Mouse (Mus musculus) G1E (cell line): ENCODE measurements around the gene Crygn. TPM values are rescaled to one million over a fixed set of nuclear protein-coding genes. Genes with fewer than 3 reads are reported as not detected.

Experiments used
- ATAC-seq: 2 replicates; pipeline ENCODE4 v1.8.0; 2016; ENCODE audit warnings: mild to moderate bottlenecking; ENCODE audit not compliant: insufficient number of reproducible peaks, poor library complexity, low FRiP score, severe bottlenecking; ENCODE audit errors: extremely low read depth
- DNase-seq: peaks from one replicate; pipeline ENCODE4 v3.0.0; 2012; ENCODE audit warnings: low spot score
- H3K27me3 ChIP-seq: 2 replicates; pipeline ENCODE4 v1.6.1; 2012; ENCODE audit warnings: mild to moderate bottlenecking, low read length, inconsistent platforms; ENCODE audit not compliant: insufficient read depth
- H3K36me3 ChIP-seq: replicated peaks from 2 replicates; pipeline ENCODE3; 2012; ENCODE audit warnings: mild to moderate bottlenecking, inconsistent platforms
- H3K4me1 ChIP-seq: 2 replicates; pipeline ENCODE4 v1.6.1; 2012; ENCODE audit warnings: low read depth, low read length, inconsistent platforms, mixed read lengths; ENCODE audit not compliant: insufficient read depth
- H3K4me3 ChIP-seq: 2 replicates; pipeline ENCODE4 v1.5.1; 2012; ENCODE audit warnings: low read depth, mild to moderate bottlenecking, inconsistent platforms, low read length, moderate library complexity, mixed read lengths
- H3K9me3 ChIP-seq: replicated peaks from 2 replicates; pipeline ENCODE4 v1.6.1; 2012; ENCODE audit warnings: inconsistent platforms
- CTCF ChIP-seq: IDR thresholded peaks from 2 replicates; pipeline ENCODE4 v1.5.1; 2012; ENCODE audit warnings: low read depth, low read length, inconsistent platforms, mixed read lengths
- GATA1 ChIP-seq: IDR thresholded peaks from 2 replicates; pipeline ENCODE4 v1.6.1; 2012; ENCODE audit warnings: borderline replicate concordance, low read length, inconsistent platforms, mixed read lengths
- GATA2 ChIP-seq: IDR thresholded peaks from 2 replicates; pipeline ENCODE4 v1.6.1; 2012; ENCODE audit warnings: low read depth, low read length, inconsistent platforms, borderline replicate concordance
- POLR2AphosphoS5 ChIP-seq: IDR thresholded peaks from 2 replicates; pipeline ENCODE4 v1.6.1; 2012; ENCODE audit warnings: low read depth, low read length, inconsistent platforms; ENCODE audit not compliant: insufficient replicate concordance
- TAL1 ChIP-seq: conservative IDR thresholded peaks from 2 replicates; pipeline ENCODE4 v1.6.1; 2012; ENCODE audit warnings: low read depth, low read length, inconsistent platforms, mixed read lengths
- polyA plus RNA-seq: library from polyadenylated mRNA; stranded (reverse); fragments of >175 nt; gene quantifications from 2 replicates; pipeline ENCODE4 v1.2.3, GENCODE M21; 2012
- total RNA-seq, 2 experiments: library from RNA; stranded (forward) in 1 of 2; stranded (reverse) in 1 of 2; fragments of 200-1000 nt in 1 of 2; fragments of >200 nt in 1 of 2; fragmentation: Nextera tagmentation in 1 of 2; gene quantifications; 2 replicates each; pipeline ENCODE4 v1.2.3; 2014 to 2017

Crygn gene
- total and polyA plus RNA-seq, 3 experiments: 0.95 TPM; not detected in 2

DNA sequence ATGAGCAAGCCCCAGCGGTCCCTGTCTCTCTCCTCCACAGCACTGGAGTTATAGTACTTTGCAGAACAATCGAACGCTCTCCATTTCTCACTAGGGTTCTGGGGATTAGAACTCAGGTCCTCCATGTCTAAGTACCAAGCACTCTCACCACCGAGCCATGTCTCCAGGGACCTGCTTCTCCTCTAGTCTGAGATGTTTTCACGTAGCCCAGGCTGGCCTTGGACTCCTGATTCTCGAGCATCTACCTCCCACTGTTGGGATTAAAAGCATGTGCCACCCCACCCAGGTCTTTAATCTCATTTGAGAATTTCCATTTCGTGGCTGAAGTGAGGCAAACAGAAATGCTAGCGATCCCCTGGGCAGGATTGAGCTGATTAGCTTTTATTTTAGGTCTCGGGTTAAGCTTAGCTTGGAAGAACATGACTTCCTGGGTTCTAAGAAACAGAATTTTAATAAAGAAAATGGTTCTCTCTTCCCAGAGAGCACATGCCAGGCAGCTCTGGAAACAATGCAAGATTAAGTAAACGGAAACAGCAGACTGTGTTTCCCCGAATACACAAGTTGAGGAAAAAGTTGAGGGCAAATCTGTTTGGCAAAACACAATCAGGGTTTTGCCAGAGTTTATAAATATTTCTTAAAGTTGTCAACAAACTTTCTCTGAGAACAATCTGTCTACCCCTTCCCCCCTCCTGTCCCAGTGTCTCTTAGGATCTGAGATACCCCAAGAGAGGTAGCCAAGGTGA lies 34.1 kb downstream of the Crygn start:
- no peaks in the 10 kb centered on the region for H3K36me3 ChIP-seq
- 0 out of 2 replicates have a peak, but pooled peaks cover 4% of the 10 kb centered on the region for H3K4me1 ChIP-seq
- TF ChIP-seq POLR2AphosphoS5 (no peak), CTCF (no peak), GATA1 (no peak), GATA2 (no peak), TAL1 (no peak)
- no peaks in the 10 kb centered on the region for H3K9me3 ChIP-seq
- H3K4me3 ChIP-seq: no peak overlapping the region
- H3K27me3 ChIP-seq: peaks cover 43% of the 10 kb centered on the region
- ATAC-seq (no peak), DNase-seq (no peak)

DNA sequence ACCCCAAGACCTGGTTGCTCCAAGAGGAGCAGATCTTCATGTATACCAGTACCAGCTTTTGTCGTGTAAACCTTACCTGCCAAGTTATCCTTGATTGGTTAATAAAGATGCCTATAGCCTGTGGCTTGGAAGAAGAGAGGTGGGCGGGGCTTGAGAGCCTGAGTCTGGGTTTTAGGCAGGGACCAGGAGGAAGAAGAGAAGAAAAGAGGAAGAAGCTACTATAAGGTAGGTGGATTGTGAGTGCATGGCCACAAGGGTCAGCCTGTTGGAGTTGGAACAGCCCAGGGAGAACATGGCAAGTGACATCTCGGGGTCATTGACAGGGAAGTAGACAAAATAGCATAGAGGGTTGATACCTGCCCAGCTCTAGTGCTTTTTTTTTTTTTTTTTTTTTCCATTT lies 38.0 kb downstream of the Crygn start:
- ATAC-seq: no peak
- TF ChIP-seq GATA2 (no peak), POLR2AphosphoS5 (no peak), CTCF (no peak), TAL1 (no peak), GATA1 (no peak)
- Histone ChIP-seq H3K36me3 (no peaks in the 10 kb centered on the region), H3K27me3 (peaks cover 44% of the 10 kb centered on the region), H3K9me3 (no peaks in the 10 kb centered on the region), H3K4me3 (no peak overlapping the region), H3K4me1 (no peaks in the 10 kb centered on the region; the same call in 1 of the 2 replicates)
- DNase-seq: no peak

DNA sequence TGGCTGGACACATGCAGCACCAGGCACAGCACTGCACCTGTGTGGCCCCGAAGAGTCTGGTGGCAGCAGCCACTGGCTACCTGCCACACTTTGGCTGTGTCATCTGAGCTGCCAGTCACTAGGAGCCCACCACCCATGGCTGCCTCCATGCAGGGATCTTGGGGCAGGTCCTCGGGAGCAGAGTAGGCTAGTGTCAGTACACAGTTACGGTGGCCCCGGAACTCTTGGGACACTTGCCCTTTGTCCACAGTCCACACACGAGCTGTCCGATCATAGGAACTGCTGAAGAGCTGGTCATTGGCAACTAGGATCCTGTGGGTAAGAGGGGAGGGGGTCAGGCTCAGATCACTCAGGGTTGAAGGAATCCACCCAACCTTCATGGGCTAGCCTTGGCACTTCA lies 39.7 kb downstream of the Crygn start:
- Histone ChIP-seq H3K4me3 (no peak overlapping the region), H3K4me1 (no peaks in the 10 kb centered on the region; the same call in 1 of the 2 replicates), H3K27me3 (peaks cover 47% of the 10 kb centered on the region), H3K36me3 (no peaks in the 10 kb centered on the region), H3K9me3 (no peaks in the 10 kb centered on the region)
- no peak for ATAC-seq
- DNase-seq: no peak
- TF ChIP-seq POLR2AphosphoS5: no peak
- TF ChIP-seq TAL1: no peak
- no peak for TF ChIP-seq GATA2
- no peak for TF ChIP-seq CTCF
- no peak for TF ChIP-seq GATA1

DNA sequence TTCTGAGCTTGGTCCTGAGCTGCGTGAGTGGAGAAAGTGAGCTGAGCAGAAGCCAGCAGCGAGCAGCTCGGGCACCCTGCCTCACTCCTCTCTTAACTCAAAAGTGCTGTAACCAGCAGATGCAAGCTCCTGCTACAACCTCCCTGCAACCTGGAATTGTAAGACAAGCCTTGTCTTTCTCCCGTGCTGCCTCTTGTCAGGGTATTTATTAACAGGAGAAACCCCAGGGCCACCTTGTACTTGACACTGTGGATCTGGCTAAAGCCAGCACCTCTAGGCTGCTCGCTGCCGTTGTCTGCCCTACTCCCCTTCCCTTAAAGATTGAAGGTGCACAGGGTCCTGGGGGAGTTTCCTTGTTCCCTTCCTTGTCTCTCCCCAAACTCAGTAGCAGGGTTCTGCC lies 43.8 kb downstream of the Crygn start:
- TF ChIP-seq GATA2 (no peak), GATA1 (no peak), POLR2AphosphoS5 (no peak), CTCF (no peak), TAL1 (no peak)
- Histone ChIP-seq H3K27me3 (peaks cover 36% of the 10 kb centered on the region), H3K4me3 (no peak overlapping the region), H3K4me1 (peaks cover 3% of the 10 kb centered on the region; the same call in 1 of the 2 replicates), H3K36me3 (peaks cover 22% of the 10 kb centered on the region), H3K9me3 (no peaks in the 10 kb centered on the region)
- ATAC-seq (no peak), DNase-seq (no peak)

DNA sequence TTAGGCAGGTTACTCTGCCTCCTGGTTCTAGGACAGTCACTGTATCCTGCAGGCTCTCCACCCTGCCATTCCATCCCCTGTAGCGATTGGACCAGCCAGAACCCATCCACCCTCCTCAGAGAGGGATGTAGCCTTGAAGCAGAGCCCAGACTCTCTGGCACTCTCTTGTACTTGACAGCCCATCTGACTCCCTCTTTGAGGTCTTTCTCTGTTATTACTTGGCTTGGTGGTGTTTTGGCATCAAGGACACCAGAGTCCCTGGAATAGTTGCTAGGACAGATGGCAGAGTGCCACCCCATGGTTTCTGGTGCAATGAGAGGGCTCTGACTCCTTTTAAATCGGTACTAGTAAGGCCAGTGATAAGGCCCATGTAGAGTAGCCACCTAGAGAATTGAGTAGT lies 44.6 kb downstream of the Crygn start:
- Histone ChIP-seq H3K36me3 (peaks cover 30% of the 10 kb centered on the region), H3K4me3 (no peak overlapping the region), H3K4me1 (peaks cover 3% of the 10 kb centered on the region; the same call in 1 of the 2 replicates), H3K9me3 (no peaks in the 10 kb centered on the region), H3K27me3 (peaks cover 31% of the 10 kb centered on the region)
- DNase-seq: no peak
- no peak for ATAC-seq
- no peak for TF ChIP-seq TAL1
- no peak for TF ChIP-seq CTCF
- TF ChIP-seq GATA2: no peak
- no peak for TF ChIP-seq POLR2AphosphoS5
- TF ChIP-seq GATA1: no peak

DNA sequence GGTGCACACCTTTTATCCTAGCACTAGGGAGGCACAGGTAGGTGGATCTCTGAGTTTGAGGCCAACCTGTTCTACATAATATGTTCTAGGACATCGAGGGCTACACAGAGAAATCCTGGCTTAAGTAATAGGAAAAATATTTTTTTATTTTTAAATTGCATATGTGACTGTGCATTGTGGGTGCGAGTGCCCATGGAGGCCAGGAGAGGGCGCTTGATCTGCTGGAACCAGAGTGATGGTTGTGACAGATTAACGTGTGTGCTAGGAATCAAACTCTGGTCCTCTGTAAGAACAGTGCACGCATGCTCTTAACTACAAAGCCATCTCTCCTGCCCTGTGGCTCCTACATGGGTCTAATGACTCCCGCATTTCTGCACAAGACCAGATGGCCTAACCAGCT lies 46.2 kb downstream of the Crygn start:
- Histone ChIP-seq H3K27me3 (peaks cover 22% of the 10 kb centered on the region), H3K9me3 (no peaks in the 10 kb centered on the region), H3K4me3 (no peak overlapping the region), H3K36me3 (peaks cover 46% of the 10 kb centered on the region), H3K4me1 (0 out of 2 replicates have a peak, but pooled peaks cover 3% of the 10 kb centered on the region)
- no peak for DNase-seq
- no peak for ATAC-seq
- TF ChIP-seq POLR2AphosphoS5 (no peak), CTCF (no peak), GATA2 (no peak), GATA1 (no peak)

DNA sequence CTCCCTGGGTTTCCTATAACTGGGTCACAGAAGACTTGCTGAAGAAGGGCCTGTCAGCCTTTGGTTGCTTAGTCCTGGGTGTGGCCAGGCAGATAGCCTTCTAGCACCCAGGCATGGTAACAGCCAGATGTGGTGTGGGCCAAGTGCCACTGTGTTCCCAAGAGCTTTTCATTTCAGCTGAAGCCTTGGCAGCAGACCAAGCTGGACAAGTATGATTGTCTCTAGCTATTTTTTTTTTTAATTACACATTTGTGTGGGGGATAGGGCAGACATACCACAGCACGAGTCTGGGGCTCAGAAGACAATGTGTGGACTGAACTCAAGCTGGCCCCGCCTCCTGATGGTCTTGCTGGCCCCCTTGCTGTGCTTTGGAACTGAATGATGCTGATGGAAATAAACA lies 47.8 kb downstream of the Crygn start:
- ATAC-seq: no peak
- H3K27me3 ChIP-seq: peaks cover 15% of the 10 kb centered on the region
- DNase-seq: no peak
- peaks cover 63% of the 10 kb centered on the region for H3K36me3 ChIP-seq
- TF ChIP-seq POLR2AphosphoS5 (no peak), GATA2 (no peak), CTCF (no peak), GATA1 (no peak), TAL1 (no peak)
- H3K9me3 ChIP-seq: no peaks in the 10 kb centered on the region
- H3K4me1 ChIP-seq: 0 out of 2 replicates have a peak, but pooled peaks cover 3% of the 10 kb centered on the region
- no peak overlapping the region for H3K4me3 ChIP-seq
